Mouse (Mus musculus) gastrocnemius, postnatal 4 days (tissue): ENCODE measurements at regions not wholly inside any gene's neighbourhood (a gene's known extent, or its start where the extent isn't known, plus 50 kb on each side); places are given as distances from the start of the nearest gene placed in this dataset.

Source experiments
- DNase-seq, 2 experiments: peaks; one replicate each; pipeline ENCODE4 v3.0.0; 2021 to 2022; ENCODE audit warnings: low spot score in 2 of 2, mixed read lengths in 2 of 2

DNA sequence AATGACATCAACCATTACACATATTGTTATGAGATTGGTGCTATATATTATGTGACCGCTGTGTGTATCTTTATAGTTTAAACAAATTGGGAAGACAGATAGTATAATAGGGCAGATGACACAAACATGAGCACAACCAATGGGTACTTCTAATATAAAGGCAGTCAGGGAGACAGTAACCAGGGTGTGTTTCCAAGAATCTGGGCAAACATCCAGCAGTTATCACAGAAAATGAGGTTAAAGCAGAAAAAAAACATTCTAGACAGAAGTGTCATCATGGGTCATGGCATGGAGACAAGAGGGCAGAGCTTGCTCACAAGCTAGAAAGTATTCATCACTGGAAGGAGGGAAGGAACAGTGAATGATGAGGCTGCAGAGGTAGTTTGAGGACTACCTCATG lies 129.8 kb upstream of the Arhgap42 start:
- no peak for DNase-seq

- DNase-seq = no peak
Measured at GRCm38 (mm10) chr9:9342456-9343185, 103.7 kb upstream of the Arhgap42 start.

DNA sequence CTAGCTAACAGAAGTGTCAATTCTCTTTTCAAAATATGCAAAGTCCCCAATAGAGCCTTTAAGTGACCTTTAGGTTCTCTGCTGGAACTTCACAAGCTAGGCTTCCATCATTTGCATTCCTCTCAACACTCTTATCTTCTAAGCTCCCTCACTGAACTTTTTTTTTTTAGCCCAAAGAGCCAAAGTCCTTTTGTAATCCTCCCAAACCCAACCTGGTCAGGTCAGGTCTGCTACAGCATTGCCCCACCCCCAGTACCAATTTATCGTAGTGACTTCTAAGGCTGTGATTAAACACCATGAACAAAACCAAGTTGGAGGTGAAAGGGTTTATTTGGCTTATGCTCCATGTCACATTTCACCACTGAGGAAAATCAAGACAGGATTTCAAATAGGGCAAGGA lies 79.7 kb upstream of the Arhgap42 start:
- no peak for DNase-seq

DNA sequence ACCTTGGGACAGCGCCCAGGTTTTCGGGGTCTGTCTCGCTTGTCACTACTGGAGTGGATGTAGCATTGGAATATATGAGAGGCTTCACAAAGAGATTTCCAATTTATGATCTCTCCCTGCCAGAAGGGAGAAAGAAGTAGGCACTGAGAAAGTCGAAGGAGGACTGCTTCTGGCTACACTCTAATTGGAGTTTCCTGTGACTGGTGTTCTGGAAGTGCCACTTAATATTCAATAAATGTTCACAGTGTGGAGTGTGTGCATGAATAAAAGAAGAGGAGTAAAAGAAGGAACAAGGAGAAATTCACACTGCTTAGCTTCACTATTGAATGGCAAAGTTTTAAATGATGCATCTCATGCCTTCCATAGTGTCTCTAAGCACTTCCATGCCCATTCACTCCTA lies 77.1 kb upstream of the Arhgap42 start:
- no peak for DNase-seq

GRCm38 (mm10) chr9:9312274-9312673 lies 73.4 kb upstream of the Arhgap42 start:
- peak in 1 of 2 experiments; percentile 6 for DNase-seq

DNA sequence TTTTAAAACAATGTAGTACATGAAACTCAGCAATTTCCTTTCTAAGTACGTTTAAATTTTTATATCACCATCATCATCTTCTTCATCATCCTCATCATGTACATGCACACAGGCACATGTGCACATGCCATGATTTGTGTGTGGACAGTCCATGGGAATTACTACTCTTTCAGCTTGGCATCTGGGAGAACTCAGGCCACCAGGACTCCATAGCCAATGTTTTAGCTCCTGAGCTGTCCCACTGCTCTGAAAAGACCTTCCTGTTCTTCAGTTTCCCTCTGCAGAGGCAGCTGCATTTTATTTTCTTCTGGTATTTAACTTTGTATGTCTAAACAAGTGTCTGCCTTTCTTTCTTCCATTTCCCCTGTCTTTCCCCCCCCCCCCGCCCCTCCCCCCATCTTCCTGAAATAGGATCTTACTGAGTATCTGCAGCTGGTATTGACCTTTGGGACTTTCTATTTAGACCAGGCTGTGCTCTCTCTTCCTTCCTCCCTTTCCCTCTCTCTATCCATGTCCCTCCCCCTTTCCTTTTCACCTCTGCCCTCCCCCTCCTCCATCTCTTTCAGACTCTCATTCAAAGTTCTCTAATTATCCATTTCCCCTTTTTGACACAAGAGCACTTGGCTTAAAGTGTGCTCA lies 72.8 kb upstream of the Arhgap42 start:
- peak in 1 of 2 experiments; percentile 2 for DNase-seq

DNA sequence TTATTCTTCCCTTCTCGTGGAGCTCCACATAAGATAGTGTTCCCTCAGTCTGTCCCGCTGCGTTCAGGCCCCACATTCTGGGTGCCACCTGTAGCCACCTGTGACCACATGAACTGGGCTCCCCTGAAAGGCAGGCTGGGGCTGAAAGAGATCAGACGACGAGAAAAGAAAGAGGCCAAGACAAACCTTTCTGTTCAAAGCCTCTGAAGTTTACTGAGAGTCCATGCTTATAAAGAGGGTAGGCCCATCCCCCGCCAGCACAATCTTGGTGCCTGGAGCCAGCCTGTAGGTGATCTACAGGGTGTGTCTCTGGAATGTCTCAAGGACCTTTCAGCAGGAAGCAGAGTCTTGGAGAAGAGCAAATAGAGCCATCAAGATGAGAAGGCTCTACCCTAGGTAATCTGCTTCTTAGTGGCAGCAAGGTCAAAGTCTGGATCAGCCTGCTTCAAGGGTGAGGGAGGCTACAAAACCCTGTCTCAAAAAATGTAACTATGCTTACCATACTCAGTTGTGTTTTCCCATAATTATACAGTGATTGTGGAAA lies 72.2 kb upstream of the Arhgap42 start:
- DNase-seq = peak in 1 of 2 experiments; percentile 4

DNA sequence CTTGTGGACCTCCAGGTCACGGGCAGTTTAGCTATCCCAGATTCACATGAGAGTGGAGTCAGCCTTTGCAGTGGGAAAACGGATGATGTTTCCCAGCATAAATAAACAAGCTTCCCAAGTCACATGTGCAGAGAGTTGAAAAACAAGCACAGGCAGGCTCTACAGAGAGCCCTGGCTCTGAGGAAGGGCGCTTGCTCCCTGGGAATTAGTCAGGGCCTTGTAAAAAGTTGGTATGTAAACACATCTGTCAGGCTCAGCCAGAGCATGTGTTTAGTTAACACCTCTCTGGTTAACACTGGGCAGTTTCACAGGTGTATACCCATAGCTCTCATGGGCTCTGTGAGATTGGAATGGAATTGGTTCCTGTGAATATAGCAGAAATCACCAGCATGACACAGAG lies 51.9 kb upstream of the Arhgap42 start:
- DNase-seq = no peak

DNA sequence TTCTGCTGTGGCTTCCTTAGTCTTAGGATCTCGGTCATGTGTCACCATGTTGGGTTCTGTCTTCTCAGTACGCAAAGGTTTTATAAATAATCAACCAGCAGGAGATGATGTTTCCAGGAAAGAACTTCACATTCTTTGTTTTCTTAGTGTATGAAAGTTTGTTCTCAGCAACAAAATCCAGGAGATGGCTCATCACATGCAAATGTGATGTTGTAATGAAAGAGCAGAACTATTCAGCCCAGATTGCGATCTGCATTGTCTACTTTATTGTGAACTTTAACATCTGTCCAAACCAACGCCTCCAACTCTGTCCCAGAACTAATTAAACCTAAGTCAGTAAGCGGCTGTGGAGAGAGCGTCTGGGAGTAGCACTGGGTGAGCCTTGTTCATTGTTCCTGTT lies 50.7 kb upstream of the Arhgap42 start:
- no peak for DNase-seq
